Mouse (Mus musculus): ENCODE data around the gene Npcd.
"Not testable (repeated sequence)": the region's sequence is repeated elsewhere in the genome, so short reads cannot be mapped to it uniquely, and the experiment has no call there.

Npcd gene

GRCm38 (mm10) chr15:79829431-79829830, 4.6 kb downstream of the Npcd start:
- DNase-seq = no peak

- DNase-seq = no peak
Measured at GRCm38 (mm10) chr15:79828366-79829035, 5.5 kb downstream of the Npcd start.

- DNase-seq = no peak
Measured at GRCm38 (mm10) chr15:79827778-79828210, 6.2 kb downstream of the Npcd start.

GRCm38 (mm10) chr15:79827061-79827777, 6.8 kb downstream of the Npcd start:
- no peak for DNase-seq

GRCm38 (mm10) chr15:79826221-79826935, 7.7 kb downstream of the Npcd start:
- DNase-seq = no peak

GRCm38 (mm10) chr15:79825146-79825825, 8.8 kb downstream of the Npcd start:
- DNase-seq = peak; percentile 47 to 49

GRCm38 (mm10) chr15:79823588-79824280, 10.3 kb downstream of the Npcd start:
- no peak for DNase-seq

GRCm38 (mm10) chr15:79822265-79823199, 11.5 kb downstream of the Npcd start:
- DNase-seq = no peak

- DNase-seq = peak; percentile 24 to 33
Measured at GRCm38 (mm10) chr15:79818325-79818724, 15.7 kb downstream of the Npcd start.

GRCm38 (mm10) chr15:79813666-79814258, 20.3 kb downstream of the Npcd start:
- no peak for DNase-seq

GRCm38 (mm10) chr15:79812840-79813239, 21.2 kb downstream of the Npcd start:
- DNase-seq = not testable (repeated sequence)

GRCm38 (mm10) chr15:79810997-79811396, 23.0 kb downstream of the Npcd start:
- DNase-seq = no peak

- DNase-seq = no peak
Measured at GRCm38 (mm10) chr15:79810061-79810460, 24.0 kb downstream of the Npcd start.

- DNase-seq = no peak
Measured at GRCm38 (mm10) chr15:79808658-79809057, 25.4 kb downstream of the Npcd start.

GRCm38 (mm10) chr15:79808114-79808513, 25.9 kb downstream of the Npcd start:
- DNase-seq = peak; percentile 54 to 64

GRCm38 (mm10) chr15:79807050-79807449, 27.0 kb downstream of the Npcd start:
- no peak for DNase-seq

GRCm38 (mm10) chr15:79805246-79805645, 28.8 kb downstream of the Npcd start:
- DNase-seq = no peak

- peak; percentile 27 to 32 for DNase-seq
Measured at GRCm38 (mm10) chr15:79804352-79805071, 29.5 kb downstream of the Npcd start, which contains the start of gene Nptxr. Gene Nptxr, minus strand, starts transcription at chr15:79804766.

- no peak for DNase-seq
Measured at GRCm38 (mm10) chr15:79803533-79804351, 30.3 kb downstream of the Npcd start.
